Mouse (Mus musculus): ENCODE data around the gene Scn2b.

Gene Scn2b

DNA sequence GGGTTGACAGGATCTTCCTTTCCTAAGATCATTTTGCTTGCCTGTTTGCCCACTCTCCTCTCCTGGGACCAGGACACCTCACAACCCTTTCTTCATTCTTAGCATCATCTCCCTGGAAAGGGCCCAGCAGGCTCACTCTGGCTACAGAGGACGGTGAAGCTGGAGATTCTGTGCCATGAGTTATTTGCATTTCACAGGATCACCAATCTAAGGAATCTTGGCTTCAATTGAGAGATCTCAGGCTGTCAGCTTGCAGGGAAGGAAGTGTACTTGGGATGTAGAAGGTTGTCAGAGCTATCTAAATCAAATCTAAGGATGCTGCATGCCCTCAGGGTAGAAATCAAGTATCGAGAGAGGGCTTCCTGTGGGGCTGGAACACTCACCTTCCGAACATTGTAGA, 55.9 kb downstream of the Scn2b start:
- no peak for DNase-seq (ENCODE audit: low spot score in 2 of 2)

DNA sequence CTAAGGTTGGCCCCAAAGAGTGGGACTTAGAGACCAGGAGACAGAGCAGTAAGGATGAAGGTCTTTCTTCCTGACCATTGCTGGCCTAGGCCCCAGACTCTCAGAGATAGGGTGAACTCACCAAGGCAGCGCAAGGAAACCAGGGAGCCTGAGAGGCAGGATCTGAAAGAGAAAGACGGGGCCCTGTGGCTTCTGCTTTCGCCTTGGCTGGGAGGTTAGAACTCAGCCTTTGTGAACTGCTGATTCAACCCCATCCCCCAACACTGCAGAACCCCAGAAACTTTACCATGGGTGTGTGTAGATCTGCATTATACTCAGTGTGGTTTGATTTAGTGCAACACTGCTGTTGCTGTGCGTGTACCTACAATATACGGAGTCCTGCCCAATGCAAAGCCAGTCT, 61.7 kb downstream of the Scn2b start:
- no peak for DNase-seq (ENCODE audit: low spot score in 2 of 2)
